Mouse (Mus musculus) ES-E14 (cell line): ENCODE measurements around the gene Ascl1.

ENCODE experiments used
- CHD2 ChIP-seq: IDR thresholded peaks from 2 replicates; pipeline ENCODE4 v1.6.1; 2014; ENCODE audit warnings: mild to moderate bottlenecking, low read depth, low read length, inconsistent platforms
- ZNF384 ChIP-seq: IDR thresholded peaks from 2 replicates; pipeline ENCODE4 v1.6.1; 2012; ENCODE audit warnings: low read depth, low read length, inconsistent platforms

DNA sequence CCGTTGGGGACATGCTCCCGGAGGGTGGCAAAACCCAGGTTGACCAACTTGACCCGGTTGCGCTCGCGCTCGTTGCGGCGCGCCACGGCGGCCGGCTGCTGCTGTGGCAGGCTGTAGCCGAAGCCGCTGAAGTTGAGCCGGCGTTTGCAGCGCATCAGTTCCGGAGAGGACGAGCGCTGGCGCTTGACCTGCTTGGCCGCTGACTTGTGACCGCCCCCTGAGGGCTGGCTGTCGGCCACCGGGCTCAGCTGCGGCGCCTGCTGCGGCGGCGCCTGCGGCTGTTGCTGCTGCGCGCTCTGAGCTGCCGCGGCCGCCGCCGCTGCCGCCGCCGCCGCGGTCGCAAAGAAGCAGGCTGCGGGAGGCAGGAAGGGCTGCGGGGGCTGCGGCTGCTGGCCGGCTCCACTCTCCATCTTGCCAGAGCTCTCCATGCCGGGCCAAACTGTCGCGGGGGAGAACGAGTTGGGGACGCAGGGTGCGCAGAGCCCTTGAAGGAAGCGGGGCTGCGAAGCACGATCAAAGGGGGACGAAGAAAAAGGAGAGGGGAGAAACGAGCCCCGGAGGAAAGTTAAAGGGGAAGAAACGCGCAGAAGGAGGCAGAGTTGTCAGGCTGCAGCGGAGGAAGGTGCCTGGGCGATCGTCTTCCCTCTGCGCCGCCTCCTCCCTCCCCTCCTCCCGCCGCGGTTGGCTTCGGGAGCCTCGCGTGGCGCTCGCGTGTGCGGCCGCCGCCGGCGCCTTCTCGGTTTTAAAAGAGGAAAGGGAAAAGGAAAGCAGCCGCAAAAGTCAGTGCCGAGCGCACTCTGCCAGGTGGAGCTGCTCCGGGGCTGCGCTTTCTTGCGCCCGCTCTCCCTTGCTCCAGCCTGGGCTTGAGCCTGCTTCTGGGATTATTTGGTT lies 554 bp downstream of the Ascl1 start:
- TF ChIP-seq ZNF384 (no peak), CHD2 (no peak)
